Mouse (Mus musculus) right cerebral cortex, postnatal 10 days (tissue): ENCODE measurements at regions not wholly inside any gene's neighbourhood (a gene's known extent, or its start where the extent isn't known, plus 50 kb on each side); places are given as distances from the start of the nearest gene placed in this dataset.

Source experiments
- DNase-seq, 2 experiments: peaks; one replicate each; pipeline ENCODE4 v3.0.0; 2021; ENCODE audit warnings: low spot score in 2 of 2

GRCm38 (mm10) chr4:39508866-39509265 lies 58.8 kb downstream of the 1700009N14Rik start:
- no peak for DNase-seq

DNA sequence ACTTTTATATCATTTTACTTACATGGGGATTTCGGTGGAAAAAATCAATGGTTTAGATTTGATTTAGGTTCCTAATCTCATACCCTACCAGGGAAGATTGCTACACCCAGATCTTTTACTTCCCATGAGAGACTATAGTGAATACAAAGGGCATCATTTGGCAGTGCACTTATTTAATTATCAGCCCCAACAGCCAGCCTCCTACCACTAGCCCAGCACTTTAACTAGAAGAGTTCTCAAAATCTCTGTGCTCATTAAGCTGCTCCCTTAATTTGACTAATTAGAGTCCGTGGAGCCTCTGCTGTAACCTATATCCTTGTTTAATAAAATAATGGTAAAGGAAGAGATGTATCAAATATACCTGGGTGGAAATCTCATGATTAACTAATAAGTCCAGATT lies 77.4 kb downstream of the 1700009N14Rik start:
- no peak for DNase-seq

DNA sequence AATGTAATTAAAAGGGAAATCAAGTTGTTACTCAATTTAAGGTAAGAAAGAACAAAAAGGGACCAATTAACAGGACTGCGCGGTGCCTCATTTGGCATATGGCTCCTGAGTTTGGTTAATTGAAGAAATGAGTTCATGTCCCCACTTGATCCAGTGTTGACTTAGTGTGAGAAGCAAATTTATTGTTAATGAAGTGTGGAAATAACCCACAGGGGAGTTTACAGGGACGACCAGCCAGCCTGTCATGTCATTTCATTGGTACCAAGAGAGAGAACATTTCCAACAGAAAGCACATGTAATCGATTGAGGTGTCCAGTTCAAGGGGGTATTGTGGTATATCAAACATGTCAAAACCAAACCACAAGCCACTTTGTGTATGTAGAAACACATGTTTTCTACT lies 78.6 kb downstream of the 1700009N14Rik start:
- no peak for DNase-seq

DNA sequence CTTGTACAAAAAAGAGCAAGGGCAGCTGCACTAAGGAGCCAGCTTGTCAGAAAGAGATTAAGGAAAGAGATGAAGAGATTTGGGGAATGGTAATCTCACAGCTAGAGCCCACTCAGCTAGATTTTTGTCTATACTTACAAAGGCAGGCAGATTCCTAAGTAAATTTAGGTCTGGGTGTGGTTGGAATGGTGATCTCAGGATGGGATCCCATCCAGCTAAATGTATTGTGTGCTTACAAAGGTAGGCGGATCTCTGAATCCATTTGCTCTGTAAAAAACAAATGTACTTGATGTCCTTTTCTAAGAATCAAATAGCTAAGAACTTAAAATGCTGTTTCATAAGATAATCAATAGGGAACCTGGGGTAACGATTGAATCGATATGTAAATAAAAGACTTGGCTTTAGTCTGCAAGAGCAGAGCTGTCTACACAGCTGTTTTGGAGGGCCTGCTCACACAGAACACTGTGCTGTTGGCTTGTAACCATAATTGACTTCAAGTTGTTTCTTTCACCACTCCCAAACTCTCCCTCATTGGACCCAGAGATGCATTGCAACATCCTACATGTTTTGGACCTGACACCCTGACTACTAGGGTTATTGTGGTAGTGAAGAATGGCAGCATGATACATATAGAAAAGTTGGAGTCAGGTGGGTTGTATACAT lies 106.1 kb downstream of the 1700009N14Rik start:
- DNase-seq = no peak

DNA sequence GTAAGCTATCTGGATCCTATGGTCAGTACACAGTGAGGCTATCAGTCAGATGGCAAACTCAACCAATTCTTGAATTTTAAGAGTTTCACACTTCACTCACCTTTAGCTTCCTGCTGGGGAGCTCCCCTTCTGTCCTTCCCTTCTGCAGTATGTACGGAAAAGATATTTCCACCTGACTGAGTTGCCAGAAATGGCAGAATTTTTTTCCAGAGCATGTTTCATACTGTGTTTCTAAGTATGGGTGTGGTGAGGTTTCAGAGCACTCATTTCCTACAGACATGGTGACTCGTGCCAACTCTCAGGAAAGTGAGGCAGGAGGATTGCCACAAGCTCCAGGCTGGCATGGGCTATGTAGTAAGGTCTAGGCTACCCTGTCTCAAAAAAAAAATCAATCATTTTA lies 147.3 kb downstream of the 1700009N14Rik start:
- DNase-seq = no peak

- no peak for DNase-seq
These were observed 155.0 kb downstream of the 1700009N14Rik start for GRCm38 (mm10) chr4:39605046-39605445.

DNA sequence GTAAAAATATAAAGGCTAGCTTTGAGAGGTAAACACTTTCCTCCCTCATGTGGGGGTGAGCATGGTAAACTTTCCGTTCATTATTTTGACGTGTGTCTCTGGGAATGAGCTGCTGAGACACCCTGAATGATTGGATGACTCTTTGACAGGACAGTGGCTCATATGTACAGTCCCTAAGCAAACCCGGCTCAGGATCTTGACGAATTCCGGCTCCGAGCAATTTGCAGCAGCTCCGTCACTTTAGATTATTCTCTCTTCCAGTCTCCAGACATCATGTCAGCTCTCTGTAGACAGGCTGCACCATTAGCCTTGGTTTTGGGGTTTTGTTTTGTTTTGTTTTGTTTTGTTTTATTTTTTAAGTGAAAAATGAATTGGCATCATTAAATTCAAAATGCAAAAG lies 194.0 kb downstream of the 1700009N14Rik start:
- no peak for DNase-seq

DNA sequence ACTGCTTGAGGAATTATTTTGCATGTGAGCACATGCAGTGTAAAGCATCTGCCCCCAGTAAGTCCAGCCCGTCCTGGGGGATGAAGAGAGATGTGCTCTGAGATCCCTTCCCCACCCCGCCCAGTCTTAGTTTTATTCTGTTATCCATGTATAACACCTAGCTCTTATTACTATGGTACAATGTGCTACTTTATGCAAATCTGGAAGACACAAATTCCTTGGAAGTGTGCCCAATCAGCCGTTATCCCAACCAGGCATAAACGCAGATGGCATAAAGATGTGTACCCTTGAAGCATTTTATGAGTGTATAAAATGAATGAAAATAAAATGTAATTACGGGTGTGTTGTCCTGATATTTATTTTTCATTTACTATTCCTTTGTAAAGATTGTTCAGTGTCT lies 194.8 kb downstream of the 1700009N14Rik start:
- DNase-seq = peak; percentile 29 to 33

- DNase-seq = no peak
These were observed 210.4 kb downstream of the 1700009N14Rik start for GRCm38 (mm10) chr4:39660538-39660937.

DNA sequence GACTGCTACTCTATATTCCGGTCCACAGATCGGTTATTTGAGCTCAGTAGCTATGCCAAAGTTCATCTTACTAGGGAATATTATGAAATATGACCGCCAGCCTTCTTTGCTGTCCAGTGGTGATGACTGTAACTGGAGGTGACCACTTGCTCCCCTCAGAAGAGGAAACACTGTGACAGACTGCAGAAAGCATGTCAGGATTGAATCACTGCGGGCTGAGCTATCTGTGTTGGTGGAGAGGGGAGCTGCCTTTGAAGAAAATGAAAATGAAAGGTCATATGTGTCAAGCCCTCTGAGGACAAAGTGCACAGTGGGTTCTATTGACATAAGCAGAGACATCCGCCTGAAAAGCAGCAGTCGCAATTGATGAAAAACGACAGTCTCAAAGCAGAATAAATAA lies 222.5 kb downstream of the 1700009N14Rik start:
- no peak for DNase-seq

GRCm38 (mm10) chr4:39695236-39695635 lies 245.1 kb downstream of the 1700009N14Rik start:
- no peak for DNase-seq

DNA sequence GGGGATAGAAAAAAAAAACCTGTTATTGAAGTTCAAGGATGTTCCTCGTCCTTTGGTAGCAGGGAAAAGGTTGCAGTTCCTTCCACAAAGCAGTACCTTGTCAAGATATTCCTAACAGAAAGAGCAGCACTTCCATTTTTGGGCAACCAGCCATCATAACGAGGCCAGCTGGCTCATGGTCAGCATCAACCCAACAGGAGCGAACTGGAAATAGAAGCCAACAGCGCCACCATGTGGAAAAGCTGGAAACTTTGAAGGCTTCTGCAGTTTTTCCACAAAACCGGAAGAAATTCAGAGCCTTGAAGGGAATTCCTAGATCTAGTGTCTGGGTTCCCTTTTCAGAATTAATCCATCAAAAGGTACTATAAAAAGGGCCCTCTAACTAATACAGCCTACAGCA lies 247.5 kb downstream of the 1700009N14Rik start:
- peak; percentile 85 to 88 for DNase-seq

GRCm38 (mm10) chr4:39699347-39699746 lies 249.3 kb downstream of the 1700009N14Rik start:
- DNase-seq = peak in 1 of 2 experiments; percentile 31

- no peak for DNase-seq
These were observed 267.4 kb downstream of the 1700009N14Rik start for GRCm38 (mm10) chr4:39717477-39717876.

DNA sequence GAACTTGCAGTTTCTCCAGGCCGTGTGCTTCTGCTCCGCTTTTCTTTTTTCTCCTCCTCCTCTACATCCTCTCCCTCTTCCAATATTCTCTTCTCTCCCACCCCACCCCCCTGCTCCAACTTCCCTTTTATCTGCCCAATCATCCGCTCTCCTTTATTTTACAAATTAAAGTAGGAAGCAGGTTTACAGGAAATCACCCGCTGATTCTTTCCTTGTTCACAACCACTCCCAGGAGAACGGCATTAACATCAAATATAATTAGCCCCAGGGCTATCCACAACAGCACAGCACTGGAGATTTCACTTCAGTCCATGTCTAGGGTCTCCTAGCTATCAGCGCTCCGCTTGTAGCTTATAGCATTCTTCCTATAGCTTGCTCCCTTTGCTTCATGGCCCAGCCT lies 268.6 kb downstream of the 1700009N14Rik start:
- DNase-seq = no peak

DNA sequence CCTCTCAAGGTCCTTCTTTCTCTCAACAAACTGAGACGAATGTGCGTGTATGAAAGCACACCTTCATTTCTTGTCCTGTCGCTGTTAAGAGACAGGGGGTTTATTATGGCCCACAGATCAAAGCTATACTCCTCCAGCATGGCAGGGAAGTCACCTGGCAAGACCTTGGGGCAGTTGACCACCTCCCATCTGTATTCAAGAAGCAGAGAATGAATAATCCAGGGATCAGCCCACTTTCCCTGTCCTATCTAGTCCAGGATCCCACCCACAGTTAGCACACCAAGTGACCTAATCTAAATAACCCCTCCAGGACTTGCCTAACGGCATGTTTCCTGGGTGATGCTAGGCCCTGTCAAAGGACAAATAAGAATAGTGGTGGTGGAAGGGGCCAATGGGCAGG lies 269.9 kb downstream of the 1700009N14Rik start:
- no peak for DNase-seq

DNA sequence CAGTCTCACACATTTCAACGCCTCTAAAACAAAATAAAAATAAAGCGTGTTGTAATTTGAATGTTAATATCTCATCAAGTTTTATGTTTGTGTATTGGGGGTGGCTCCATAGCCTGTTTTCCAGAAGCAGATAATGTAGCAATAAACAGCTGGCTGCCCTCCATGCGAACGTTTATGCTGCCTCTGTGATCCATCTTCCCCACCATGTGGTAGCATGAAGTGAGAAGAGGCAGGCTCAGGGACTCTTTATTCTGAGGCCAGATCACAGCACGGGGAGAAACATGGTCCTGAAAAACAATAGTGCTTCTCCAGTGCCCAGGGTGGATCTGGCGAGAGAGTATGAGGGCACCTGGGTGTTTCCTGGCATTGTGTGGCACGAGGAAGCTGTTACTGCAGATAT lies 271.4 kb downstream of the 1700009N14Rik start:
- DNase-seq = no peak

DNA sequence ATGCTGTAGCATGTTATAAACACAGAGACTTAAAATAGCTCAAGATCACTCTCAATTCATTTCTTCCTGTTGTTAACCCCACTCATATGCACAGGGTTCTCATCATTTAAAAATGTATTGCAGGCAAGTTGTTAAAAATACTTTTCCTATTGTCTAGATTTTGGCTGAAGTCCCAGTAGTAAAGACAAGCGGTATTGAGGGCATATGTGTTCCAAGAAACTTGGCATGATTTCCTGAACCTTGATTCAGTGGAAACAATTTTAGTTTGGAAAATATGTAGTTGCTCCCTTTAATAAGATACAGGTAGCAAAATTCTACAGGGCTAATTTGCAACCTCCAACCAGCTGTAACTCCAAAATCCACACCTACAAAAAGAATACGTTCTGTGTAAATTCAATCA lies 315.5 kb downstream of the 1700009N14Rik start:
- DNase-seq = no peak

GRCm38 (mm10) chr4:39791096-39791495 lies 341.0 kb downstream of the 1700009N14Rik start:
- DNase-seq = no peak

DNA sequence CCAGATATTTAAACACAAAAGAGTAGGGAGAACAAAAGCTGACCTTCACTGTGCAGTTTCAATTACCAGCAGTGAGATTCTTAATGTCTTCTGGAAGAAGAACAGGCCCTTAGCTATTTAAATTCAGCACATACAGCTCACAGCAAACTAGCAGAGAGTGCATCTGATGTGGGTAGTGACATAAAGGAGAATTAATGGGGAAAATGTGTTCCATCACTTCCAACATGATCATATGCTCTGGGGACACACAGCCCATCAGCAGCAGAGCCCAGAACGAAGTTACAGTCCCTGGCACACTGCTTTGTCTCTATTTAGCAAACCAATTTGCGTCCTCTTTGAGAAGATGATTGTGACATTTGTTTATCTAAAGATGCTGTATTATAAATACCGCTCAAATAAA lies 332.9 kb upstream of the Aco1 start:
- no peak for DNase-seq

DNA sequence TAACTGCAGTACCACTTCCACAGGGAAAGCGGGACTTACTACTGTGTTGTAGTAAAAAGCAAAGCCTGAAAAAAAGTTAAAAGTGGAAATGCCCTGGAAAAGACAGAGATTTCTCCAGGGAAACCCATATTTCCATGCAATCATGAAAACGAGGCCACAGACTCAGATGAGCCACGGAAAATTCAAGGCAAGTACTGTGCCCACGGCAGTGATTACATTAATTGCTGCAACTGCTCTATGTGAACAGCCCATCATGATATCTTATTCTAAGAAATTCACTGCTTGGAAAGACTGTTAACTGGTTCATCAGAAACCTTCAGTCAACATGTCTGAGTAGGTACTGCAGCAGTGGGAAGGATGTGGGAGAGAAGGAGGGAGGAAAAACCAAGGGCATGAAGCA lies 330.1 kb upstream of the Aco1 start:
- no peak for DNase-seq

- DNase-seq = no peak
These were observed 327.3 kb upstream of the Aco1 start for GRCm38 (mm10) chr4:39815620-39816019.

DNA sequence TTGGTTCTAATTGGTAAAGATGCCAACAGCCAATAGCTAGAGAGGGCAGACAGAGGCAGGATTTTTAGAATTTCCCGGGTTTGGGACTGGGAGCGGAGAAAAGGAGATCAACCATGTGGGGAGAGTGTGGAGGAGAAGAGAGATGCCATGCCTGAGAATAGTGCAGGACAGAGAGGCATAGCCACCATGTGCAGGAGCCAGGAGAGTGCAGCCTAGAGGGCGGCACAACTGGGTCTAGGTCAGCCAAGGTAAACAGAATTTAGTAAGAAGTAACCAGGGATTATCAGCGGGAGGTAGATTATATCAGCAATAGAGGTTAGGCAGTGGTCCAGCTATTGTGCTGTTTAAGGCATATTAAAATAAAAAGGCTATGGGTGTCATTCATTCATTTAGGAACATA lies 325.2 kb upstream of the Aco1 start:
- no peak for DNase-seq

DNA sequence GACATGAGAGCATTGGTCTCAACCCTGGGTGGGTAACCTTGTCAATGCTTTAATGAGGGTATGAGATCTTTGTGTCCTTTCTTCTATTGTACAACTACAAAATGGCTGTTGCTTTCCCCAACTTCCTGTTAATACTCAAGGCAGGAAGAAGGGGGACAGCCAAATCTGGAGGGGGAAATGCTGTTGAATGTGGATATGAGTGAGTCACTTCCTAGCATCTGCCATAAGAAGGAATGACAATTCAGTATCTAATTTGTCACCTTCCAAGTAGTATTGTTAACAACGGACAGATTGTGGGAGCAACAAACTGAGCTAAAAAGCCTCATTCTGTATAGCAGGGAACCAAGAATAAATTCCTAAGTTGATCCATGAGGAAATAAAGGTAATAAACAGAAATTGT lies 309.2 kb upstream of the Aco1 start:
- DNase-seq = no peak
